Mouse (Mus musculus): ENCODE data around the gene Dnajb6. TPM values are rescaled to one million over a fixed set of nuclear protein-coding genes. Genes with fewer than 3 reads are reported as not detected.
"Not testable (repeated sequence)": the region's sequence is repeated elsewhere in the genome, so short reads cannot be mapped to it uniquely, and the experiment has no call there.

The Dnajb6 gene
- polyA plus RNA-seq, 1 experiment, result 273 TPM

DNA sequence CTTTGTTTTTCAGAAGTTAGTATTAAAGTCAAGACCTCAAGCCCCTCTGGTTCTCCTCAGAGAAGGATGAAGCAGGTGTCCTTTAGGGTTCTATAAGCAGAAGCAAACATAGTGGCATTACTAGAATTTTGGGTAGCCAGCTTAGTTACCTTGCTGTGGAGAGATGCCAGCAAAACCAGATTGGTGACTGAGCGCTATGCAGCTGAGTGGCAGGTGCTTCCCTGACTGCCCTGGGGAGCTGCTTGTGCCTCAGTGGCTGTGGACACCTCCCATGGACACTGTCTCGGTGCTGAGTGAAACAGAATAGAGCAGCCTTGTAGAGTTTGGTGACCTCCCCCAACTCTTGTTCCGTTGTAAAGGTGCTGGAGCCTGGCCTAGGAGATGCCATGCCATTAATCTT lies 46.8 kb downstream of the Dnajb6 start:
- no peak for TF ChIP-seq POLR2A (IDR thresholded peaks at IDR 0.05; ENCODE audit: control insufficient read depth, low read depth, low read length)
- no peak overlapping the region for H3K4me3 ChIP-seq (ENCODE audit: control insufficient read depth, low read depth, low read length)
- H3K27ac ChIP-seq (ENCODE audit: control insufficient read depth, insufficient read depth, low read depth, low read length), result no peak overlapping the region
- no peaks in the 10 kb centered on the region; the same call in 1 of the 2 replicates for H3K36me3 ChIP-seq (ENCODE audit: control insufficient read depth, insufficient read depth, low read length)
- no peaks in the 10 kb centered on the region for H3K27me3 ChIP-seq (ENCODE audit: control insufficient read depth, insufficient read depth, low read length)
- no peaks in the 10 kb centered on the region for H3K4me1 ChIP-seq (ENCODE audit: control insufficient read depth, insufficient read depth, low read length)

DNA sequence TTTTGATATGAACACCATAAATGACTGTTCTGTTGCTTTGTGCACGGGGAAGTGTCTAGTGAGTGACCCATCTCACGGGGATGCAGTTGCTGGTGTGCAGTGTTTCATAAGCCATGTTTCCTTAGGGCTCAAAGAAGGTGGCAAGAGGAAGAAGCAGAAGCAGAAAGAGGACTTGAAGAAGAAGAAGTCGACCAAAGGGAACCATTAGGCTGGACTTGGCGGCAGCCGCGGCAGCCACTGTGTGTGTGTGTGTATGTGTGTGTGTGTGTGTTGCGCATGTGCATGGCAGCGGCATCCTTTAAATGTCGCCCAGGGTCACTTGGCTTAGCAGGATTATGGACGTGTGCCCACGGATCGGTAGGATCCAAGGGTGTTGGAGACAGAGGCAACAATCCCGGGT lies 49.4 kb downstream of the Dnajb6 start:
- not testable (repeated sequence) for H3K36me3 ChIP-seq (ENCODE audit: control insufficient read depth, insufficient read depth, low read length); H3K27me3 ChIP-seq (ENCODE audit: control insufficient read depth, insufficient read depth, low read length); H3K27ac ChIP-seq (ENCODE audit: control insufficient read depth, insufficient read depth, low read depth, low read length); H3K4me3 ChIP-seq (ENCODE audit: control insufficient read depth, low read depth, low read length); H3K4me1 ChIP-seq (ENCODE audit: control insufficient read depth, insufficient read depth, low read length)

DNA sequence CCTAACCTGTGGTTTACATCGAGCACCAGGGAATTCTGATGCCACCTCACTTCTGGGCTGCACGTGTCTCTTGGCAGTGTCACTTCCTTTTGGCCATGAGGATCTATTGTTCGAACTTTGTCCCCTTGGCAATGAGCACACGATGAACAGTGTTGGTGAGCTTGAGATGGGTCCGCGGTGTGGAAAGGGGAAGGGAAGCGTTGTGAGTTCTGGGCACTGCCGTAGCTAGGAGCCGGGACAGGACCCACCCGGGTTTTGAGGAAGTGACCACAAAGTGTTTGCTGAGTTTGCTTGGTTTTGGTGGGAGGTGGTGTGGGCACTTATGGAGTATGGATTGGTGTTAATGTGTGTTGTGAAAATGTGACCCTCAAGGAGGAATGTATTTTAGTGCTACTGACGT lies 50.5 kb downstream of the Dnajb6 start:
- not testable (repeated sequence) for H3K4me1 ChIP-seq (ENCODE audit: control insufficient read depth, insufficient read depth, low read length); H3K27me3 ChIP-seq (ENCODE audit: control insufficient read depth, insufficient read depth, low read length); H3K4me3 ChIP-seq (ENCODE audit: control insufficient read depth, low read depth, low read length); H3K36me3 ChIP-seq (ENCODE audit: control insufficient read depth, insufficient read depth, low read length); H3K27ac ChIP-seq (ENCODE audit: control insufficient read depth, insufficient read depth, low read depth, low read length)

DNA sequence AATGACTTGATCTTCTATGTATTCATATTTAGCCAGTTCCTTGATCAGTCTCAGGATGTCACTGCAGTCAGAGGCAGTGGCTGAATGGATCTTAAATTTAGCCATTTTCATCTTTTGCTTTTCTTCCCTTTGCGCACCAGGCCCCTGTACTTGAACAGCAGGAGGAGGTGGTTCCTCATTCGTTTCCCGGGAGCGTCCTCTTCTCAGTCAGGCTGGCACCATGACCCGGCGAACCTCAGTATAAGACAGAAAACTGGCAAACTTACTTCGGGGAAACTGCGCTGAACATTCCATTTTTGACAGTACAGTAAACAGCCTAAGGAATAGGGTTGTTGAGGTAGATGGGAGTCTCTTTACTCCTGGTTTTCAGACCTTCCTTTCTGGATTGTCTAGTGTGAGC lies 59.4 kb downstream of the Dnajb6 start:
- H3K36me3 ChIP-seq (ENCODE audit: control insufficient read depth, insufficient read depth, low read length); H3K4me1 ChIP-seq (ENCODE audit: control insufficient read depth, insufficient read depth, low read length); H3K27me3 ChIP-seq (ENCODE audit: control insufficient read depth, insufficient read depth, low read length); H3K4me3 ChIP-seq (ENCODE audit: control insufficient read depth, low read depth, low read length); H3K27ac ChIP-seq (ENCODE audit: control insufficient read depth, insufficient read depth, low read depth, low read length): not testable (repeated sequence)

DNA sequence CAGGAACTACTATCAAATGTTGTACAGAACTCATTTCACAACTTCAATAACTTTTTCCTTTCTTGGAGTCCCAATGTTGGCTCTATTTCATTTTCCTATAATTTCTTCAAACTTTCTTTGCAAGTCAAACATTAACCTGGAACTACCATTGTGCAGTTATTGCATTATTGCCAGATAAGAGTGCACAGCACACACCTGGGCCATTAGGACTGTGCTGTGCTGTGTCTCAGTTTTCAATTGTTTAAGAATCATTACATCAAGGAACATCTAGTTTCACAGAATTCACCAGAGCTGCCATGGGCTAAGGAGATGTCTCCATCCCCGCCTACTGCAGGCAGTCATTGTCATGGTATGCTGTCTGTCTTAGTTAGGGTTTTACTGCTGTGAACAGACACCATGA lies 73.5 kb downstream of the Dnajb6 start:
- H3K36me3 ChIP-seq (ENCODE audit: control insufficient read depth, insufficient read depth, low read length), result no peaks in the 10 kb centered on the region
- H3K4me1 ChIP-seq (ENCODE audit: control insufficient read depth, insufficient read depth, low read length), result peaks cover 9% of the 10 kb centered on the region
- H3K27ac ChIP-seq (ENCODE audit: control insufficient read depth, insufficient read depth, low read depth, low read length), result no peak overlapping the region
- TF ChIP-seq CTCF (IDR thresholded peaks at IDR 0.05; ENCODE audit: control insufficient read depth, insufficient read depth, insufficient replicate concordance, low read depth, low read length) (no peak), POLR2A (IDR thresholded peaks at IDR 0.05; ENCODE audit: control insufficient read depth, low read depth, low read length) (no peak)
- no peak overlapping the region for H3K4me3 ChIP-seq (ENCODE audit: control insufficient read depth, low read depth, low read length)
- H3K27me3 ChIP-seq (ENCODE audit: control insufficient read depth, insufficient read depth, low read length), result no peaks in the 10 kb centered on the region

DNA sequence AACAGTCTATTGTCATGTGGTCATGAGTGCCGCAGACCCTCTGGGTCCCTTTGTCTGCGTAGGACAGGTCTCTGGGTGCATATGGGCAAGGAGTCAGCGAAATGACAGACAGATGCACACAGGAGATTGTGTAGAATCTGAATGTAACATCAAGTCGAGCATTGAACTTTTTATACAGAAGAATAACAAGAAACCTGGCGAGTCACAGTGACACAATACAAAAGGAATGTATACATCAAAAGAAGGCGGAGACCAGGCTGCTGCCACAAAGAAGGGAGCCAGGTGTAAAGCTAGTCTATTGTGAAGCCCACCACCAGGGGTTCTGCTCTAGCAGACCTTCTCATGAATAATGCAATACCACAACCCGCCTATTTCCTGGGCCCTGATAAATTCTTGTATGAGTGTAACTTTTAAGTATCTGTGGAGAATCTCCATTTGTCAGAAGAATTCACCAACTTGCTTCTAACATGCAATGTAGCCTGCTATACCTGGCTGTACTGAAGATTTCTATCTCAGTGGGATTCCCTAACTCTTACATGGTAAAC lies 76.0 kb downstream of the Dnajb6 start:
- not testable (repeated sequence) for H3K4me1 ChIP-seq (ENCODE audit: control insufficient read depth, insufficient read depth, low read length); H3K27ac ChIP-seq (ENCODE audit: control insufficient read depth, insufficient read depth, low read depth, low read length); H3K36me3 ChIP-seq (ENCODE audit: control insufficient read depth, insufficient read depth, low read length); H3K4me3 ChIP-seq (ENCODE audit: control insufficient read depth, low read depth, low read length); H3K27me3 ChIP-seq (ENCODE audit: control insufficient read depth, insufficient read depth, low read length)

DNA sequence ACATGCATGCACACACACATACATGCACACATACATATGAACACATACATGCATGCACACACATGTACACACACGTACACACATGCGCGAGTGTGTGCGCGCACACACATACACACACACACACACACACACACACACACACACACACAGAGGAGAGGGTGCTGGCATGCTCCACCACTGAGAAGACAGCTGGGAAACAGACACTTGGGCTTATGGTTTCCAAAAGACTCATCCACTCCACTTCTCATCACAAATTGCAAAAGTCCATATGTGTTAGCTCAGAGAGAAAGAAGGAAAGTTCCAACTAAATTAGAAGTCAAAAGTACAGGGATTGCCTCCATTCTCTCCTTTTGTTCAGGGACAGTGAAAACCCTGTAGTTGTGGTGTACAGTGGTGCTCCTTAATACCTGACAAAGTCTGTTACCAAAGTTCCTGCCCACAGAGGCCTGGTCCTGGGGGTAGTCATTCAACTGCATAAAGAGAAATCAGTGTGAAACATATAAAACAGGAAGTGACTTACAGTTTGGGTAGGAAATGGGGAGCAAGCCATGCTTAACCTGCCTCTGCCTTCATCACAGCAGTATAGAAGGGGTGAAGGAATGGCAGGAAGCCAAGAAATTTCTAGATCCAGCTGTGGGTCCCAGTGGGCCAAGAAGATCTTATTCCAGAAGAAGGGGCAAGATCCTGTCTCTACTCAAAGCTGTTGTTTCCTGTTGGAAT lies 81.2 kb downstream of the Dnajb6 start:
- no peaks in the 10 kb centered on the region for H3K27me3 ChIP-seq (ENCODE audit: control insufficient read depth, insufficient read depth, low read length)
- TF ChIP-seq CTCF (IDR thresholded peaks at IDR 0.05; ENCODE audit: control insufficient read depth, insufficient read depth, insufficient replicate concordance, low read depth, low read length) (no peak), POLR2A (IDR thresholded peaks at IDR 0.05; ENCODE audit: control insufficient read depth, low read depth, low read length) (no peak)
- H3K4me3 ChIP-seq (ENCODE audit: control insufficient read depth, low read depth, low read length), result no peak overlapping the region
- no peaks in the 10 kb centered on the region for H3K36me3 ChIP-seq (ENCODE audit: control insufficient read depth, insufficient read depth, low read length)
- H3K27ac ChIP-seq (ENCODE audit: control insufficient read depth, insufficient read depth, low read depth, low read length), result no peak overlapping the region
- no peaks in the 10 kb centered on the region for H3K4me1 ChIP-seq (ENCODE audit: control insufficient read depth, insufficient read depth, low read length)

DNA sequence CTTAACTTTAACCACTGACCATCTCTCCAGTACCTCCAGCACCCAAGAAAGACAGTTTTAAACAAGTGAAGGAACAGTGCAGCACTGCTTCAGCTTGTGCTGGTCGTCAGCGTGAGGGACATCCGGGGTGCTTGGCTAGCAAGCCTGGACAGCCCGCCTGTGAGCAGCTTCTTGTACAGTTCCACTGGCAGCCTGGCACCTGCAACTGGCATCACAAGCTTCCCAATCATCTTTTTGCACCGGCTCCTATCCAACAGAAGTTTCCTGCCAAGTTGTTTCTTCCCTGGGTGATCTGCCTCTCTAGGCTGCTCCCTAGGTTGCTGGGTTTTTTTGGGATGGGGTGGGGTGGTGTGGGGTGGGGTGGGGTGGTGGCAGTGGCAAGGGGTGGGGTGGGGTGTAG lies 81.9 kb downstream of the Dnajb6 start:
- no peaks in the 10 kb centered on the region for H3K36me3 ChIP-seq (ENCODE audit: control insufficient read depth, insufficient read depth, low read length)
- no peaks in the 10 kb centered on the region for H3K27me3 ChIP-seq (ENCODE audit: control insufficient read depth, insufficient read depth, low read length)
- H3K4me1 ChIP-seq (ENCODE audit: control insufficient read depth, insufficient read depth, low read length), result no peaks in the 10 kb centered on the region
- TF ChIP-seq POLR2A (IDR thresholded peaks at IDR 0.05; ENCODE audit: control insufficient read depth, low read depth, low read length) (no peak), CTCF (IDR thresholded peaks at IDR 0.05; ENCODE audit: control insufficient read depth, insufficient read depth, insufficient replicate concordance, low read depth, low read length) (no peak)
- H3K27ac ChIP-seq (ENCODE audit: control insufficient read depth, insufficient read depth, low read depth, low read length), result no peak overlapping the region
- no peak overlapping the region for H3K4me3 ChIP-seq (ENCODE audit: control insufficient read depth, low read depth, low read length)

Measured in testis, adult 2 months (tissue).